Mouse (Mus musculus) spleen, postnatal 0 days (tissue): ENCODE measurements around the gene Rhobtb1. TPM values are rescaled to one million over a fixed set of nuclear protein-coding genes. Genes with fewer than 3 reads are reported as not detected.

Experiments used
- polyA plus RNA-seq: library from polyadenylated mRNA; unstranded; fragments of >200 nt; fragmentation: Nextera tagmentation; extraction: Ambion mirVana; gene quantifications from 2 replicates; pipeline ENCODE4 v1.2.1, GENCODE M21; 2015

The Rhobtb1 gene
- 12.5 and 17.7 TPM in 2 replicates for polyA plus RNA-seq

DNA sequence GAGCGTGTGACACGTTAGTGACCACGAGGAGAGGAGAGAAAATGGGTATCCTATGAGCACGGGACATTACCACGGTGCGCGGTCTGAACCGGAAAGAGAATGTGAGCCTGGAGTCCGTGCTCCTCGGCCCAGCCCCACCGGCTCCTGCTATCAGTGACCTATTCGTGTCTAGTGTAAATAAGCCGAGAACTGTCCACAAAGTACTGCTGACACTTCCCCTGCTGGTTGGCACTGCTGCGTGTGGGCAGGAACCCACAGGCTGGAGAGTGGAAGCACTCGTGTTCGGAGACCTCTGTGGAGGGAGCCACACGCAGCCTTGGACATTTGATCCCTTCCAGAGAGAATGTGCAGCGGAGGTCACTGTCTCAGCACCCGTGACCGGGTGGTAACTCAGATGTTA, at the start of gene Rhobtb1:
Gene Rhobtb1 (plus strand): TSS at position 390 of the 400 bp plus-strand sequence.

DNA sequence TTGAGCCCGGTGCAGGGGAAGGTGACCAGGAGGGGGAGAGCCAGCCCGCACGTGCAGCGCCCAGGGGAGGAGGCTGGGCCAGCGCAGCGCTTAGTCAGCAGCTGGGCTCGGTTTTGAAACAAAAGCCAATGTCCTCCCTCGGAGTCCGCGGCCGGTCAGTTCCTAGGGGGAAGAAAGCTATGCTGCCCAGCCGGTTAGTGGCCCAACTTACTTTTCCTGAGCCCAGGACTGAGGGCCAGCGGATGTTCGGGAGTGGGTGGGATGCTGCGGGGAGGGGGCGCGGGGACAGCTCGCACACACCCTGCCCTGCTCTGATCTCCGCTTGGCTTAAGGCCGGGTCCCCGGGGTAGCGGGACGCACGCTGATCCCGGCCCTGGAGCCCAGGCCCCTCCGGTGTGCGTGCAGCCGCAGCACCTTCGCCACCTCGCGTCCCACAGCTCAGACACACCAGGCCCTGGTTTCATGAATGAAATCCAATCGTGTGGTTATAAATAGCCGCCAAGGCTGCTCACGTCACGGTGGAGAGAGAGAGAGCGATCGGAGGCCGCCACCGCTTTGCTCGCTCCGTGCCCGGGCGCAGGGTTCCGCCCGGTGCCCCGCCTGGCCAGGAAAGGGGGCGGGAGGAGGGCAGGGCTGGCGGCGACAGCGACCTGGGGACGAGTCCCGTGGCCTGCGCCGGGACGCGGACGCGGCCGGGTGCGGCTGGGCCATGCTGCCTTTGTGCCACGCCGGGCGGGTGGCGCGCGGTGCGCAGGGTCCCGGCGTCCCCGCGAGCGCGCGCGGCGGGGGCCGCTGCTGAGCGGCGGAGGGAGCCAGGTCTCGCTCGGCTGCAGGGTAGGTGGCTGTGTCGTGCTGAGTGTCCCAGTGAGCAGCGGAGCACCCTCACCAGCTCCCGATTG, 61.6 kb downstream of the Rhobtb1 start, which contains the start of gene A930033H14Rik:
Gene A930033H14Rik (minus strand): TSS at position 557 of the 899 bp plus-strand sequence.

Other genes starting within 250 kb of the Rhobtb1 start
- gene A930033H14Rik, start 61.7 kb downstream of the Rhobtb1 start, polyA plus RNA-seq, result 1.5 and 1.7 TPM in 2 replicates
- 386 and 430 TPM in 2 replicates for gene Cdk1, start 201.5 kb downstream of the Rhobtb1 start, polyA plus RNA-seq
- gene Ank3, start 247.3 kb downstream of the Rhobtb1 start, polyA plus RNA-seq, result 5.5 and 7.7 TPM in 2 replicates